Mouse (Mus musculus): Measurements from ENCODE around the gene Top3b.
"Not testable (repeated sequence)": the region's sequence is repeated elsewhere in the genome, so short reads cannot be mapped to it uniquely, and the experiment has no call there.

GRCm38 (mm10) chr16:16856054-16856453 is 14.5 kb upstream of the Top3b start:
- not testable (repeated sequence) for TF ChIP-seq TAL1, GATA1 (IDR thresholded peaks at IDR 0.05; ENCODE audit: low read length)
